Mouse (Mus musculus) Patski (cell line): Measurements from ENCODE around the gene Olfr1283. TPM values are rescaled to one million over a fixed set of nuclear protein-coding genes. Genes with fewer than 3 reads are reported as not detected.
"Not testable (repeated sequence)": the region's sequence is repeated elsewhere in the genome, so short reads cannot be mapped to it uniquely, and the experiment has no call there.

Source experiments
- ATAC-seq: fragments of 100-300 bp; one replicate; pipeline ENCODE4 v1.8.0; 2021
- CTCF ChIA-PET: fragments of 350-600 bp; sonication (Branson Sonifier 250); formaldehyde crosslinking; loops from one replicate; lab custom pipeline; 2022; ENCODE audit warnings: inconsistent platforms; lab: Charles Lee
- POLR2A ChIA-PET: fragments of 350-600 bp; sonication (Branson Sonifier 250); formaldehyde crosslinking; loops from one replicate; lab custom pipeline; 2022; ENCODE audit warnings: antibody characterized with exemption, inconsistent platforms; lab: Charles Lee
- DNase-seq: peaks from one replicate; pipeline ENCODE4 v3.0.0-alpha.2; 2011; ENCODE audit warnings: low read depth, low spot score
- H3K27me3 ChIP-seq: fragments of 371-371 bp; one replicate; pipeline ENCODE4 v1.5.1; 2021
- CTCF ChIP-seq: fragments of 100-300 bp; IDR thresholded peaks from one replicate; pipeline ENCODE4 v1.5.1; 2021
- in situ Hi-C: fragments of 300-500 bp; cut with MboI; formaldehyde crosslinking; loops from 3 replicates; pipeline ENCODE4 v1.11.1; 2018; ENCODE audit warnings: low pct_unique_long_range_greater_than_20kb, mixed read lengths
- polyA plus RNA-seq: library from polyadenylated mRNA; unstranded; gene quantifications from one replicate; pipeline ENCODE4 v1.2.3, GENCODE M21; 2021

Gene Olfr1283
- polyA plus RNA-seq: not detected

DNA sequence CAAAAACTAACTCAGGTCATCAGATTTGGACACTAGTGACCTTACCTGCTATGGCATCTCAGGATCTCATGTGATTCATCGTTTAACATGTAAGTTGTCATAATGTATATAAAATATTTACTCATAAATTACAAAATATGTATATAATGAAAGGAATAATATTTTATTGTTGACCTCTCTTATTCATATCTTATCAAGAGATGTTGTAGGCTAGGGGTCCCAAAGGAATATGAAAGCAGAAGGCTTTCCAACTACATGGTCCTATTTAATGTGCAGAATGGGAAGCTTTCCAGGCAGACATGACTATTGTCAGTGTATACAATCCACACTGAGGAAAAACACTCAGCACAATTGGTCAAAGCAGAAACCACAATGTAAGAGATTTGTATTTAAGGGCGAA lies at the start of gene Olfr1283:
TSS of gene Olfr1283 (plus strand) at position 301 of the 400 bp plus-strand sequence.
- no peak for DNase-seq
- in situ Hi-C loops: loop anchor here (10.0 kb wide), 1 partner anchor 68 kb away; no protein-coding TSS in a partner anchor
- TF ChIP-seq CTCF: no peak
- no peaks in the 10 kb centered on the region for H3K27me3 ChIP-seq
- POLR2A ChIA-PET: no interaction called here
- no peak for ATAC-seq
- CTCF ChIA-PET: no interaction called here

GRCm38 (mm10) chr2:111326220-111326619 lies 40.4 kb upstream of the Olfr1283 start, which contains the start of gene Olfr1281:
TSS of gene Olfr1281 (plus strand) at chr2:111326520.
- ATAC-seq (no peak), DNase-seq (no peak)
- TF ChIP-seq CTCF: no peak
- ChIA-PET POLR2A (no interaction called here), CTCF (no interaction called here)
- in situ Hi-C loops: no loop called here
- no peaks in the 10 kb centered on the region for H3K27me3 ChIP-seq

DNA sequence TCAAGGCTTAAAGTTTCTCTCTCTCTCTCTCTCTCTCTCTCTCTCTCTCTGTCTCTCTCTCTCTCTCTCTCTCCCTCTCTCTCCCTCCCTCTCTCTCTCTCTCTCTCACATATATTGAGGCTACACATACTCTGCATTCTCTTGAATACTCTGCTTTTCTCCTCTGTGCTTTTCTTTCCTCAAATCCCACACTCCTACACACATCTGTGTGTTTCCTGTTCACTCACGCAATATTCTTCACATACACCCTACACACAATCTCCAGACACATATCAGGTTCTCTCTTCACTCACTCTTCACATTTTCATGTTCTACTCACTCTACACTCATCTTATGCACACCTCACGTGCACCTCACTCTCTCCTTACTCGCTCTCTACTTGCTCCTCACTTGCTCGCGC lies 32.9 kb upstream of the Olfr1283 start:
- POLR2A ChIA-PET, DNase-seq, CTCF ChIA-PET, H3K27me3 ChIP-seq, ATAC-seq: not testable (repeated sequence)
- in situ Hi-C loops: loop anchor here (10.0 kb wide), 1 partner anchor 91 kb away; the partner anchor contains the start of gene Olfr1286

DNA sequence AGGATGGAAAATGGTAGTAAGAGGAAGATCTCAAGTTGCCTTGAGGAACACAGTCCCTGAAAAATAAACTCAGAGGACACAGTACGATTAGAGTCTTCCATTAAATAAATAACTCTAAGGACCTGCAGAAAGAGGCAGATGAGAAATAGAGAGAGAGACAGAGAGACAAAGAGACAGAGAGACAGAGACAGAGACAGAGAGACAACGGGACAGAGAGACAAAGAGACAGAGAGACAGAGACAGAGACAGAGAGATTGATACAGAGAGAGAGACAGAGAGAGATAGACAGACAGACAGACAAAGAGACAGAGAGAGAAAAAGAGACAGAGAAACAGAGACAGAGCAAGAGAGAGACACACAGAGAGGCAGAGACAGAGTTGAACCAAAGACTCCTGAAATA lies 30.6 kb upstream of the Olfr1283 start, which contains the start of gene Olfr1282:
TSS of gene Olfr1282 (minus strand) at position 101 of the 400 bp plus-strand sequence.
- TF ChIP-seq CTCF: no peak

DNA sequence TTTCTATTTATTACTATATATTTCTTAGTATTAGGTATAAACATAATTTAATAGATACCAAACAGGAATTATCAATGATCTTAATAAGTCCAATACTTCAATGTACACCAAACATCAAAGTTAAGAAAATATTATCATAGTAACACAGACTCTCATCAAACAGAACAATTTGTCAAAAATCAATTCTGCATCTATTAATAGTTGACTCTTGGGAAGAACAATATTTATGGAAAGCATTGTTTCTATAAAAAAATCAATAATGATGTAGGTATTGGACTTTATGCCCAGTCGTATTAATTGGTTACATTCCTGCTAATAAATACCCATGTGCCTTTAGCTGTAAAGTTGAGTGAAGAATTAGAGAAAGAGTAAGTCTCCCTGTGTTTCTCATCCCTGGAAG lies 8.6 kb downstream of the Olfr1283 start, which contains the start of gene Olfr1284:
TSS of gene Olfr1284 (plus strand) at position 301 of the 400 bp plus-strand sequence.
- POLR2A ChIA-PET: no interaction called here
- CTCF ChIA-PET: no interaction called here
- in situ Hi-C loops: no loop called here
- TF ChIP-seq CTCF: no peak
- H3K27me3 ChIP-seq: no peaks in the 10 kb centered on the region
- no peak for ATAC-seq
- DNase-seq: no peak

More for the DNA sequence above, 30.6 kb upstream of the Olfr1283 start, which contains the start of gene Olfr1282:
- in situ Hi-C loops: loop anchor here (10.0 kb wide), 1 partner anchor 89 kb away; the partner anchor contains the start of gene Olfr1286
- no peaks in the 10 kb centered on the region for H3K27me3 ChIP-seq
- ATAC-seq (no peak), DNase-seq (no peak)
- CTCF ChIA-PET: no interaction called here
- POLR2A ChIA-PET: no interaction called here

Other genes with a start within 250 kb of the Olfr1283 start
- not detected for gene Gm15130, start 213.9 kb upstream of the Olfr1283 start, polyA plus RNA-seq
- gene 4930430A15Rik, start 137.2 kb upstream of the Olfr1283 start, polyA plus RNA-seq: not detected
- not detected for gene Olfr1275, start 131.5 kb upstream of the Olfr1283 start, polyA plus RNA-seq
- not detected for gene Olfr1276, start 112.3 kb upstream of the Olfr1283 start, polyA plus RNA-seq
- not detected for gene Olfr1277, start 92.7 kb upstream of the Olfr1283 start, polyA plus RNA-seq
- gene Olfr1278, start 76.7 kb upstream of the Olfr1283 start, polyA plus RNA-seq: not detected
- gene Olfr1279, start 66.2 kb upstream of the Olfr1283 start, polyA plus RNA-seq: 1.9 TPM
- gene Olfr1280, start 52.8 kb upstream of the Olfr1283 start, polyA plus RNA-seq: not detected
- not detected for gene Olfr1281, start 40.3 kb upstream of the Olfr1283 start, polyA plus RNA-seq
- not detected for gene Olfr1282, start 30.7 kb upstream of the Olfr1283 start, polyA plus RNA-seq
- gene Olfr1284, start 8.7 kb downstream of the Olfr1283 start, polyA plus RNA-seq: not detected
- not detected for gene Olfr1286, start 56.3 kb downstream of the Olfr1283 start, polyA plus RNA-seq
- gene Olfr1287, start 82.4 kb downstream of the Olfr1283 start, polyA plus RNA-seq: not detected
- not detected for gene Olfr1288, start 107.3 kb downstream of the Olfr1283 start, polyA plus RNA-seq
- not detected for gene Olfr1289, start 114.0 kb downstream of the Olfr1283 start, polyA plus RNA-seq
- not detected for gene Olfr1290, start 127.0 kb downstream of the Olfr1283 start, polyA plus RNA-seq
- gene Olfr1291-ps1, start 130.4 kb downstream of the Olfr1283 start, polyA plus RNA-seq: not detected
- not detected for gene Olfr1293-ps, start 158.4 kb downstream of the Olfr1283 start, polyA plus RNA-seq
- gene Olfr1294, start 173.5 kb downstream of the Olfr1283 start, polyA plus RNA-seq: not detected
- not detected for gene Olfr1295, start 202.9 kb downstream of the Olfr1283 start, polyA plus RNA-seq